In genomic region chr19:55061447-55061901, GRCm38 (mm10) we compare ENCODE assay signal across 8 mouse cellular contexts.
DNase-seq lines count a peak whose midpoint lies in the region; ATAC-seq and TF ChIP-seq lines count a peak whose summit lies in the region.

No protein-coding gene starts in this region.

- H3K9ac ChIP-seq in kidney, postnatal 0 days (ENCODE audit: low read depth, low read length), result no peak overlapping the region
- H3K9ac ChIP-seq in embryonic facial prominence, embryonic 11.5 days (replicated peaks; ENCODE audit: low read length), result no peak overlapping the region

- peak; percentile 8 for DNase-seq in kidney, postnatal 0 days (ENCODE audit: low spot score)
- no peak for DNase-seq in kidney, postnatal 10 days
- DNase-seq in embryonic facial prominence, embryonic 11.5 days (ENCODE audit: low spot score), result peak; percentile 19
- DNase-seq in induced T-regulatory cell, adult 2 months (ENCODE audit: low read depth), result peak; percentile 17
- peak; percentile 3 for DNase-seq in naive thymus-derived CD4-positive, alpha-beta T cell, adult 2 months (ENCODE audit: low read depth)
- DNase-seq in urinary bladder, postnatal 36 days (ENCODE audit: low spot score in 2 of 2), result no peak
- DNase-seq in left cerebral cortex, postnatal 14 days (ENCODE audit: low spot score in 2 of 2), result no peak
- no peak for DNase-seq in adrenal gland, adult 18-20 months (ENCODE audit: low spot score in 2 of 2)

- 6% methylated on average over 14 of the region's 14 CpGs for WGBS in kidney, postnatal 0 days
- WGBS in embryonic facial prominence, embryonic 11.5 days, result 10% methylated on average over 14 of the region's 14 CpGs

- H3K36me3 ChIP-seq in kidney, postnatal 0 days (ENCODE audit: insufficient read depth, low read length), result 0 out of 2 replicates have a peak, but pooled peaks cover 5% of the 10 kb centered on the region
- H3K36me3 ChIP-seq in embryonic facial prominence, embryonic 11.5 days (replicated peaks; ENCODE audit: control insufficient read depth, insufficient read depth, low read depth, low read length), result no peaks in the 10 kb centered on the region

- intact Hi-C loops in left cerebral cortex, postnatal 14 days (cut with DNase I), result loop anchor here (2.0 to 10.0 kb wide), 3 partner anchors 1017 to 1297 kb away; partner anchors contain the start of gene Adra2a

- H3K4me1 ChIP-seq in kidney, postnatal 0 days (replicated peaks; ENCODE audit: insufficient read depth, low read length), result no peaks in the 10 kb centered on the region
- no peaks in the 10 kb centered on the region for H3K4me1 ChIP-seq in embryonic facial prominence, embryonic 11.5 days (ENCODE audit: control insufficient read depth, insufficient read depth, low read length)

- H3K4me2 ChIP-seq in kidney, postnatal 0 days (ENCODE audit: low read length), result peak overlapping the region; percentile 64
- peak overlapping the region; percentile 47 for H3K4me2 ChIP-seq in embryonic facial prominence, embryonic 11.5 days (ENCODE audit: low read depth, low read length)

- peak overlapping the region; percentile 18; the same call in 1 of the 2 replicates for H3K4me3 ChIP-seq in kidney, postnatal 0 days (replicated peaks; ENCODE audit: low read depth, low read length)
- H3K4me3 ChIP-seq in embryonic facial prominence, embryonic 11.5 days (ENCODE audit: low read depth, low read length), result no peak overlapping the region

- H3K27ac ChIP-seq in kidney, postnatal 0 days, result no peak overlapping the region
- H3K27ac ChIP-seq in embryonic facial prominence, embryonic 11.5 days (replicated peaks; ENCODE audit: low read depth, low read length), result no peak overlapping the region

- TF ChIP-seq CTCF in kidney, postnatal 0 days (IDR thresholded peaks at IDR 0.05; ENCODE audit: low read depth), result no peak

- no peak for ATAC-seq in kidney, postnatal 0 days (replicated peaks; ENCODE audit: low FRiP score, low read depth)
- ATAC-seq in embryonic facial prominence, embryonic 11.5 days (replicated peaks; ENCODE audit: insufficient number of reproducible peaks, low FRiP score, low TSS enrichment, low read depth), result peak; percentile 54

- 0 out of 2 replicates have a peak, but pooled peaks cover 10% of the 10 kb centered on the region for H3K9me3 ChIP-seq in kidney, postnatal 0 days (replicated peaks; ENCODE audit: low read length)
- no peaks in the 10 kb centered on the region for H3K9me3 ChIP-seq in embryonic facial prominence, embryonic 11.5 days (replicated peaks; ENCODE audit: control insufficient read depth, low read length)

- no peaks in the 10 kb centered on the region for H3K27me3 ChIP-seq in kidney, postnatal 0 days (ENCODE audit: insufficient read depth, low read length)
- no peaks in the 10 kb centered on the region for H3K27me3 ChIP-seq in embryonic facial prominence, embryonic 11.5 days (ENCODE audit: control insufficient read depth, insufficient read depth, low read length)

Comparison
In these comparisons a context has a peak if more than half of its experiments do, and no peak if none do; other contexts are left out.
1. DNase-seq: peak in kidney, postnatal 0 days (single experiment), embryonic facial prominence, embryonic 11.5 days (single experiment), induced T-regulatory cell, adult 2 months (single experiment) and naive thymus-derived CD4-positive, alpha-beta T cell, adult 2 months (single experiment); none in kidney, postnatal 10 days (single experiment), urinary bladder, postnatal 36 days (0 of 2), left cerebral cortex, postnatal 14 days (0 of 2) and adrenal gland, adult 18-20 months (0 of 2).